Mouse (Mus musculus) myocyte (in vitro differentiated cells): ENCODE data around the gene Wee2. TPM values are rescaled to one million over a fixed set of nuclear protein-coding genes. Genes with fewer than 3 reads are reported as not detected.

Experiments
- H3K27me3 ChIP-seq: one replicate; pipeline ENCODE4 v1.6.1; 2011; ENCODE audit not compliant: control insufficient read depth, insufficient read depth, insufficient read length
- H3K36me3 ChIP-seq: one replicate; pipeline ENCODE4 v1.6.1; 2011; ENCODE audit not compliant: control insufficient read depth, insufficient read depth
- H3K4me2 ChIP-seq: one replicate; pipeline ENCODE4 v1.6.1; 2011; ENCODE audit warnings: low read depth, control low read depth
- H3K4me3 ChIP-seq: one replicate; pipeline ENCODE4 v1.5.1; 2011; ENCODE audit warnings: mild to moderate bottlenecking, control low read depth, moderate library complexity
- H3K79me2 ChIP-seq: one replicate; pipeline ENCODE4 v1.6.1; 2011; ENCODE audit not compliant: control insufficient read depth, insufficient read depth
- H3ac ChIP-seq: one replicate; pipeline ENCODE4 v1.6.1; 2011; ENCODE audit not compliant: control insufficient read depth, insufficient read length
- CEBPB ChIP-seq: IDR thresholded peaks from 2 replicates; pipeline ENCODE4 v1.6.1; 2011; ENCODE audit warnings: mild to moderate bottlenecking, moderate library complexity; ENCODE audit not compliant: poor library complexity, insufficient read depth, severe bottlenecking
- E2F4 ChIP-seq: IDR thresholded peaks from one replicate; pipeline ENCODE4 v1.6.1; 2011; ENCODE audit warnings: mild to moderate bottlenecking, control low read depth, moderate library complexity; ENCODE audit not compliant: insufficient read depth
- MAX ChIP-seq: IDR thresholded peaks from one replicate; pipeline ENCODE4 v1.6.1; 2011; ENCODE audit warnings: low read depth, mild to moderate bottlenecking, control low read depth
- MYOD1 ChIP-seq, 3 experiments: IDR thresholded peaks; one replicate each; pipeline ENCODE4 v1.6.1; 2011; ENCODE audit warnings: control low read depth in 2 of 3, low read depth in 2 of 3, mild to moderate bottlenecking in 2 of 3, moderate library complexity in 1 of 3; ENCODE audit not compliant: insufficient read length in 2 of 3, control insufficient read depth in 1 of 3
- MYOG ChIP-seq, 3 experiments: IDR thresholded peaks; one replicate each; pipeline ENCODE4 v1.6.1; 2011; ENCODE audit warnings: control low read depth in 2 of 3, low read depth in 2 of 3, mild to moderate bottlenecking in 2 of 3; ENCODE audit not compliant: insufficient read length in 2 of 3, control insufficient read depth in 1 of 3, insufficient read depth in 1 of 3
- POLR2A ChIP-seq: IDR thresholded peaks from one replicate; pipeline ENCODE4 v1.6.1; 2011; ENCODE audit warnings: low read depth, mild to moderate bottlenecking, control low read depth, moderate library complexity; ENCODE audit not compliant: insufficient read length
- POLR2AphosphoS2 ChIP-seq: IDR thresholded peaks from one replicate; pipeline ENCODE4 v1.6.1; 2011; ENCODE audit warnings: low read depth, control low read depth; ENCODE audit not compliant: insufficient read length
- REST ChIP-seq: IDR thresholded peaks from one replicate; pipeline ENCODE4 v1.6.1; 2011; ENCODE audit warnings: mild to moderate bottlenecking, control low read depth, moderate library complexity; ENCODE audit not compliant: insufficient read depth, insufficient read length
- SRF ChIP-seq: IDR thresholded peaks from one replicate; pipeline ENCODE4 v1.6.1; 2011; ENCODE audit warnings: low read depth; ENCODE audit not compliant: control insufficient read depth, insufficient read length
- TCF12 ChIP-seq: IDR thresholded peaks from one replicate; pipeline ENCODE4 v1.6.1; 2011; ENCODE audit warnings: mild to moderate bottlenecking, control low read depth; ENCODE audit not compliant: poor library complexity, insufficient read depth, severe bottlenecking
- TCF3 ChIP-seq: IDR thresholded peaks from one replicate; pipeline ENCODE4 v1.6.1; 2011; ENCODE audit warnings: low read depth, control low read depth; ENCODE audit not compliant: insufficient read length
- USF1 ChIP-seq: IDR thresholded peaks from one replicate; pipeline ENCODE4 v1.6.1; 2011; ENCODE audit warnings: low read depth, mild to moderate bottlenecking, control low read depth, moderate library complexity
- polyA plus RNA-seq: library from polyadenylated mRNA; unstranded; fragments of >200 nt; fragmentation: generic; extraction: Trizol; gene quantifications from one replicate; pipeline ENCODE4 v1.2.1, GENCODE M21; 2012; ENCODE audit warnings: missing spikeins

Wee2 gene
- polyA plus RNA-seq, result not detected

- no peak for TF ChIP-seq SRF
- H3K27me3 ChIP-seq, result peaks cover 25% of the 10 kb centered on the region
- no peak within 1 kb of the TSS for H3K4me2 ChIP-seq
Observed at GRCm38 (mm10) chr6:40438936-40439335, at the start of gene Wee2. Gene Wee2 (plus strand): TSS chr6:40439088.

GRCm38 (mm10) chr6:40390975-40391374 is 47.9 kb upstream of the Wee2 start:
- no peak overlapping the region for H3K4me3 ChIP-seq
- no peaks in the 10 kb centered on the region for H3K79me2 ChIP-seq
- TF ChIP-seq MYOG (IDR thresholded peaks at IDR 0.05; ENCODE audit: control insufficient read depth in 1 of 3, insufficient read depth in 1 of 3, insufficient read length in 2 of 3, low read depth in 2 of 3), result no peak
- TF ChIP-seq TCF3, result no peak
- no peak for TF ChIP-seq REST
- TF ChIP-seq MYOD1 (IDR thresholded peaks at IDR 0.05; ENCODE audit: control insufficient read depth in 1 of 3, insufficient read length in 2 of 3, low read depth in 2 of 3), result no peak
- no peak for TF ChIP-seq CEBPB
- no peak for TF ChIP-seq POLR2AphosphoS2
- no peak for TF ChIP-seq USF1
- TF ChIP-seq E2F4, result no peak
- TF ChIP-seq POLR2A, result no peak
- no peak for TF ChIP-seq TCF12
- no peak for TF ChIP-seq SRF
- TF ChIP-seq MAX, result no peak
- no peaks in the 10 kb centered on the region for H3K27me3 ChIP-seq
- no peak overlapping the region for H3K4me2 ChIP-seq
- H3ac ChIP-seq, result no peak overlapping the region
- H3K36me3 ChIP-seq, result peaks cover 7% of the 10 kb centered on the region

More at GRCm38 (mm10) chr6:40438936-40439335, at the start of gene Wee2:
- Histone ChIP-seq H3K79me2 (no peaks in the 10 kb centered on the region), H3K36me3 (no peaks in the 10 kb centered on the region), H3K4me3 (no peak within 1 kb of the TSS), H3ac (no peak within 1 kb of the TSS)

- TF ChIP-seq TCF12 (no peak), MYOD1 (IDR thresholded peaks at IDR 0.05; ENCODE audit: control insufficient read depth in 1 of 3, insufficient read length in 2 of 3, low read depth in 2 of 3) (no peak), REST (no peak), POLR2A (no peak), MYOG (IDR thresholded peaks at IDR 0.05; ENCODE audit: control insufficient read depth in 1 of 3, insufficient read depth in 1 of 3, insufficient read length in 2 of 3, low read depth in 2 of 3) (no peak), E2F4 (no peak), CEBPB (no peak), POLR2AphosphoS2 (no peak), MAX (no peak), SRF (no peak)
- Histone ChIP-seq H3K79me2 (no peaks in the 10 kb centered on the region), H3K4me2 (no peak overlapping the region), H3ac (no peak overlapping the region), H3K36me3 (peaks cover 4% of the 10 kb centered on the region), H3K4me3 (no peak overlapping the region), H3K27me3 (no peaks in the 10 kb centered on the region)
Observed at GRCm38 (mm10) chr6:40393213-40393612, 45.7 kb upstream of the Wee2 start.

- no peak overlapping the region for H3K4me3 ChIP-seq
- H3K27me3 ChIP-seq, result no peaks in the 10 kb centered on the region
- TF ChIP-seq MYOD1 (IDR thresholded peaks at IDR 0.05; ENCODE audit: control insufficient read depth in 1 of 3, insufficient read length in 2 of 3, low read depth in 2 of 3), result no peak
- no peak for TF ChIP-seq REST
- TF ChIP-seq SRF, result no peak
- TF ChIP-seq USF1, result no peak
- no peak for TF ChIP-seq MYOG (IDR thresholded peaks at IDR 0.05; ENCODE audit: control insufficient read depth in 1 of 3, insufficient read depth in 1 of 3, insufficient read length in 2 of 3, low read depth in 2 of 3)
- no peak for TF ChIP-seq POLR2AphosphoS2
- no peak for TF ChIP-seq TCF3
- TF ChIP-seq POLR2A, result no peak
- no peak for TF ChIP-seq CEBPB
- no peak for TF ChIP-seq E2F4
- TF ChIP-seq TCF12, result no peak
- no peak for TF ChIP-seq MAX
- no peaks in the 10 kb centered on the region for H3K79me2 ChIP-seq
- H3ac ChIP-seq, result no peak overlapping the region
- peaks cover 14% of the 10 kb centered on the region for H3K36me3 ChIP-seq
- no peak overlapping the region for H3K4me2 ChIP-seq
Observed at GRCm38 (mm10) chr6:40402031-40402430, 36.9 kb upstream of the Wee2 start.

GRCm38 (mm10) chr6:40403640-40404285 is 35.1 kb upstream of the Wee2 start:
- no peak overlapping the region for H3K4me3 ChIP-seq
- no peaks in the 10 kb centered on the region for H3K79me2 ChIP-seq
- TF ChIP-seq POLR2A (no peak), POLR2AphosphoS2 (no peak), USF1 (no peak), CEBPB (no peak), MYOG (IDR thresholded peaks at IDR 0.05; ENCODE audit: control insufficient read depth in 1 of 3, insufficient read depth in 1 of 3, insufficient read length in 2 of 3, low read depth in 2 of 3) (no peak), TCF3 (no peak), TCF12 (no peak), MAX (no peak)
- H3K27me3 ChIP-seq, result no peaks in the 10 kb centered on the region
- peaks cover 13% of the 10 kb centered on the region for H3K36me3 ChIP-seq
- H3K4me2 ChIP-seq, result no peak overlapping the region
- no peak overlapping the region for H3ac ChIP-seq
